Mouse (Mus musculus) kidney, adult 8-10 months (tissue): ENCODE measurements around the gene Auts2.
A peak's percentile ranks its signal among the peaks of the same experiment; 100 is the strongest.

Source experiments
- DNase-seq, 2 experiments: peaks; one replicate each; pipeline ENCODE4 v3.0.0; 2022

The Auts2 gene

GRCm38 (mm10) chr5:132498896-132499295 is 44.2 kb downstream of the Auts2 start:
- no peak for DNase-seq

DNA sequence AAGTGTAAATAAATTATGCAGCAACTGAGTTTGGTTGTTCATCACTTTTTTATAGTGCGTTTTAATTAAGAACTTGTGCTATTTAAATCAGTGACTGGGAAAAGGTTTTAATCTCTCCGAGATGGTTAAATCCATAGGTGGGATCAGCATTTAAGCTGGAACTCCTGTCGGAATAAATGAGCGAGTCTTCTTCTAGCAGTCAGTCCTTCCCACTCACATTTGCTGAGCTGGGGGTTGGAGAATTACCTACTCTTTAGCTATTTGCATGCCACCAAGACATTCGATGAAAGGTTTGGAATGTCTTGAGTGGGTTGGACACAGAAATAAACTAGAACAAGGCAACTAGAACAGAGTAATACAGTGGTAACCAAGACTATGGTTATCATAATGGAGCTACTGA is 45.1 kb downstream of the Auts2 start:
- DNase-seq, result no peak

DNA sequence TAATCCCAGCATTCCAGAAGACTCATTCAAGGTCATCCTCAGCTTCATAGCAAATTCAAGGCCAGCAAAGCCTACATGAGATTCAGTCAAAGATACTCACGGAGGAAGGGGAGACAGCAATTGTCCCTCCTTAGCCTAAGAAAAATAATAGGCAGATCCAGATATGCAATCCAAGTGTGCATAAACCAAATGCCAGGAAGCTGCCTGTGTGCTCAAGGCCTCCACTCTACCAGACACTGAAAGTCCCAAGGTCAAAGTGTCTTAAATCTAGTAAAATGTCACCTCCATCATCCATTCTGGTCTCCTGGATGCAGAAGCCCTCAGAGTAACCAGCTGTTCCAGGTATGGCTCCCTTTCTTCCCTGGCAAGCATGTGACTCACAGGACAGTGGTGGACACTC is 50.4 kb downstream of the Auts2 start:
- DNase-seq, result no peak

GRCm38 (mm10) chr5:132492040-132492439 is 51.1 kb downstream of the Auts2 start:
- no peak for DNase-seq

DNA sequence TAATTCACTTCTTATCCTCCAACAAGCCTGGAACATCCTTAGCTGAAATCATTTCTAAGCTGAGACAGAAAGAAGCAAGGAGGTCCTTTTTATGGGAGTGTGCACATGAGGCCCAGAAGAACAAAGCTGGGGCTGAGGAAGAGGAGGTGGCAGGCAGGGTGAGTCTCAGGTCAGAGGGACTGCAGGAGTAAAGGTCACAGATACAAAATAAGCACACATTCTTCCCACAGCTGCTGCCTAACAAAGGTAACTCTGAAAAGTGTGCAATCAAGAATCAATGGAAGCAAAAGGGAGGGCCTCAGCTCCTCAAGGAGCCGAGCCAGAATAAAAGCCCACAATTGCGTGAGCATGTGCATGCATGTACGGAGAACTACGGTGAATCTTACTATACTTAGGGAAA is 51.6 kb downstream of the Auts2 start:
- no peak for DNase-seq

DNA sequence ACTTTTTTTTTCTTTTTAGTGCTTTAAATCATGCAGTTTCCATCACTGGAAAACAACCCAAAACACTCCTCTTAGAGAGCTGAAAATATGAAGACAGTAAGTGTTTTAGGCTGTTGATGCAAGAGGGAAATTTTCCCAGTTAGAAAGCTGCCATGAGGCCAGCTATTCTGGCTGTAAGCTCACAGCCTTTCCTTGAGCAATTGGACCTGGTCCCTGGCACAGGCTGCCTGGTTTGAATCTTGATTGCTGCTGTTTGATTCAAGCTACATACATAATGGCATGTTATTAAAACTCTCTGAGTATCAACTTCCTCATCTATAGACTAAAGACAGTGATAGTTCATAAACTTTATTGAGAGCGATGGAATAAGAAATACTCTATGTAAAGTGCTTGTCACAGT is 52.8 kb downstream of the Auts2 start:
- DNase-seq, result no peak

DNA sequence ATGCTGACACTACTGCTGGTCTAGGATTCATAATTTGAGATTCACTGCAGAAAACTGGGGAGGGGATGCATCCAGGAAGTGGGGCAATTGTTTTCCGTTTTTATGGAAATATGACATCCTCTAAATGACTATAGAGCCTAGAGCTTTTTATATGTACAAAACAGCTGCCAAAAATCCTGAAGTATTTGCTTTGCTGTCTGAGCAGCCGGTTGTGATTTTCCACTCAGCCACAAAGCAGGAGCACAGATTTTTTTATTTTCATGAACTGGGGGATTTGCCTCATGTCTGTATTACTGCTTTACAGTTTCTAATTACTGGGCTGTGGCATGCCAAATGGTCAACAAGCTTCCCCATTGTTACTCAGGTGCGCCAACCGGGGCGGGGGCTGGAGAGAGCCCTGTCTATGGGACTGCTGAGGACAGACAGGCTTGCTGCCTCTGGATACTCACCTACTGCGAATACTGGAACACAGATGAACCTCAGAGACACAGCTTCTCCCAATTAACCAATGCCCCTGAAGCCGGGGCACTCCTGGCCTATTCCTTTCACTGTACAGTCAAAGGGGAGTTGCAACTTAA is 53.3 kb downstream of the Auts2 start:
- no peak for DNase-seq

GRCm38 (mm10) chr5:132486831-132487230 is 56.3 kb downstream of the Auts2 start:
- no peak for DNase-seq

- DNase-seq, result no peak
Observed at GRCm38 (mm10) chr5:132485994-132486393, 57.1 kb downstream of the Auts2 start.

DNA sequence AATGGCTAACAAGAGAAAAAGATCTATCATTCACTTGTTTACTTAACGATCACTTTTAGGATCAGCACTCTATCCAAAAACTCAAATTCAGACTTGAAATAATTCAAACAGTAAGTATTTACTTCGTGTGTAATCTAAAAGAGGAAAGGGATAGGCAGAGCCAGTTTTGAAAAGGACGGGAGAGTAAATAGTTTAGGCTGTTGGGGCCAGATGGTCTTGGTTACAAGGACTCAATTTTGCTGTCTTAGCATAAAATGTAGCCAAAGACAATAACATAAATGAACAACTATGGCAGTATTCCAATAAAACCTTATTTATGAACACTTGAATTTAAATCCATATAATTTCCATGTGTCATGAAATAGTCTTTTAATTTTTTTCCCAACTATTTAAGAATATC is 57.7 kb downstream of the Auts2 start:
- no peak for DNase-seq

DNA sequence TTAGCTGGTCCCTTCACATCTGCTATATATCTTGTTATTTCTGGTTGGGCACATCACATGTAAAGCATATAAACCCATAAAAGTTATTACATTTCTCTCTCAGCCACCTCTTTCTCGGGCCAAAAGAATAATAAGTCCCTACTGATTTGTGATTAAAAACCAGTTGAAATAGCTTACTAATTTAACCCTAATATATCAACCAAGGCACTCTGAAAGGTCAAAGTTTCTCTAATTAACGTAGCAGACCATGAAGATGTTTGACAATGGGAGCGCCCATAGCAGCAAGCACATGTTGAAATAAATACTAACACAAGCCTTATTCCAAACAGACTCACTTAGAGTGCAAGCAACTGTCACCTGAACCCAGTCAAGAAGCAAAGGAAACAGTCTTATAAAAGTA is 61.7 kb downstream of the Auts2 start:
- peak in 1 of 2 experiments; percentile 6 for DNase-seq

DNA sequence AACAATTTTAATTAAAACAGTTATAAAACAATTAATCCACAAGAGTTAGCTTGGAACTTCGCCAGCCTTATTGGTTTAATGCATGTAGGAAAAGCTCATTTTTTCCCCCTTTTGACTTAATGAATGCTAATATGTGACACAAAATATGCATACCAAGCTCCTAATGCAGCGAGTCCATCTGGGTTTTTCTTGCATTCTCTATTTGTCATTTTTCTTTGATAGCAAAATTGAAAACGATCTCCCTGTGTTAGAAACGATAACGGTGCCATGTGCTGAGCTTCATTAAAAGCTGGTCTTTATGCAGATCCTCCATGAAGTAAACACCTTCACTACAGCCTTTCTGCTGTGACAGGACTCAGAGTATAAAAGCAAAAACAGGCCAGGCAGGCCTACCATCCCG is 62.7 kb downstream of the Auts2 start:
- DNase-seq, result no peak

- DNase-seq, result no peak
Observed at GRCm38 (mm10) chr5:132479227-132479857, 63.8 kb downstream of the Auts2 start.

DNA sequence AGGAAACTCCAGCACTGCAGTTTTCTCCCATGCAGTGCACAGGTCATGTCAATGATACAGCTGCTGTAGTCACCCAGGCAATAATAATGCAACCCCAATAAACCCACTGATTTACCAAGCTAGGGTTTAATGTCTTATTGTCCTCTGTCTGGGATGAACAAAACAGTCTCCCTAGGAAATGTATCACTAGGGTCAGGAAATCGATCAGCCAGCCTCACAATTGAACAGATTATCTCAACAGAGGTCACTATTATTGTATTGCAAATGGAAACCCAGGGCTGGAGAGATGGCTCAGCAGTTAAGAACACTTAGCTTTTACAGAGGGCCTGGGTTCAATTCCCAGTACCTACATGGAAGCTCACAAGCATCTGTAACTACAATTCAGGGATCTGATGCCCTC is 65.6 kb downstream of the Auts2 start:
- DNase-seq, result no peak

GRCm38 (mm10) chr5:132472905-132473321 is 70.2 kb downstream of the Auts2 start:
- no peak for DNase-seq

GRCm38 (mm10) chr5:132472184-132472829 is 70.8 kb downstream of the Auts2 start:
- no peak for DNase-seq

- no peak for DNase-seq
Observed at GRCm38 (mm10) chr5:132467364-132467743, 75.8 kb downstream of the Auts2 start.

- DNase-seq, result no peak
Observed at GRCm38 (mm10) chr5:132466427-132467363, 76.4 kb downstream of the Auts2 start.

- no peak for DNase-seq
Observed at GRCm38 (mm10) chr5:132462560-132462959, 80.6 kb downstream of the Auts2 start.

DNA sequence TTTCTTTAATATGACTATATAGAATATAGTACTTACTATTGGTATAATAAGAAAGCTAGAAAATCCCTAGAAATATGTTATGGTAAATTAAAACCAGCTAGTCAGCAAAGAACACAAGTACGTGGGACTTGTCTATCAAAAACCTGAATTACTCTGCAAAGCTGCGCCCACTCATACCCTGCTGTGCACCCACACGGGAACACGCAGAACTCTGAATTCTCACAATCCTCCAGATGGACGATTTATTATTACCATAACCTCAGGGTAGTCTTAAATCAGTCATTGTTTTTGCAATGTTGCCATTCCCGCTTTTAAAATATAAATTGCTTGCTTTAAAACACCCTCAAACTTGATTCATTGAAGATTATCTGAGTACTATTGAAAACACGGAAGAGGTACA is 84.6 kb downstream of the Auts2 start:
- no peak for DNase-seq

DNA sequence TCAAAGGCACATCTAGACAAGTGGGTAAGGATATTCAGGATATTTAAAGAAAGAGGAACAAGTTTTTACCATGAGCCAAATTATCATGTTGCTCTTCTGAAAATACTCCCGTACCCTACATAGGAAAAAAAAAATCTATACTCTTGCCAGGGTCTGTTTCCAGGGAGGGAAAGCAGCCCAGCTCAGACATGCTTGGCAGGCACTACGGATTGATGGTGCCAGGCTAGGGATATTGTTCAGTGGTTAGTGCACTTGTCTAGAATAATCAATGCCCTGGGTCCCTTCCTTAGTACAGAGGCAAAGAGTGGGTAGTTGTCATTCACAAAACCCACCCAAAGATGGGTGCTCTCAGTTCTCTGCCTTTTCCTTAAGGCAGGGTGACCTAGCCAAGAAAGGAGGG is 90.8 kb downstream of the Auts2 start:
- no peak for DNase-seq

GRCm38 (mm10) chr5:132450071-132450470 is 93.1 kb downstream of the Auts2 start:
- DNase-seq, result no peak

DNA sequence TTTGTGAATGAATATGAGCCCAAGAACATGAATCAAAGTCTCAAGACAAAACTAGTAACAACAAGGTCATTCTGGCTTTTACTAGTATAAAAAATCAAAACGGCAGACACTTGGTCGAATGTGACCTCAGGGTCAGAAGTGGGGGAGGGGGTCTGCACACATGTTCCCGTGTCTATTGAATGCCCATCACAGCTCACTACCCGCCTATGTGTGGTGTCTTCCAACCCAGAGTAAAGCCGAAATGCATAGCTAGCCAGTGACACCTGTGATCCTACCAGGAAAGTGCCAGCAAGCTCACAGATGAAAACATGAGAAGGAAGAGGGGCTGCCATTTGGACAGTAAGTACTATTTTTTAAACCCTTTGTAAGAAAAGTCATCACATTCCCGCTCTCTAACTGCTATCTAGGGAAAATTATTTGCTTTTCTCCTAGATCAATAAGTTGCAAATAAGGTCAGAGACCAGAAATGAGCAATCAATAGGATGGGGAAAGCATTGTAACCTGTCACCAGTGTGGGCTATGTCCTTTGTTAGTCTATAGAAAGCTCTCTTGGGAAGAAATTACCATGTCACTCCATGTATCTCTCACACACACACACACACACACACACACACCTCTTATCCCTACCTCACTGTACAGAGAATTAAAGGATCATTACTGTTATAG is 94.6 kb downstream of the Auts2 start:
- DNase-seq, result no peak
